Mouse (Mus musculus): Measurements from ENCODE around the gene Cpped1. TPM values are rescaled to one million over a fixed set of nuclear protein-coding genes. Genes with fewer than 3 reads are reported as not detected.
A peak's percentile ranks its signal among the peaks of the same experiment; 100 is the strongest.

Gene Cpped1
- polyA plus RNA-seq, 1 experiment from 2014 or later: 9.8 TPM

- Histone ChIP-seq H3K4me1 (replicated peaks) (peaks cover 12% of the 10 kb centered on the region), H3K4me2 (no peak overlapping the region), H3K4me3 (replicated peaks) (no peak overlapping the region), H3K9ac (no peak overlapping the region), H3K27ac (no peak overlapping the region), H3K36me3 (no peaks in the 10 kb centered on the region), H3K9me3 (replicated peaks) (0 out of 2 replicates have a peak, but pooled peaks cover 3% of the 10 kb centered on the region), H3K27me3 (no peaks in the 10 kb centered on the region)
- ATAC-seq (ENCODE audit: low read depth) (no peak), DNase-seq (no peak)
- 65% methylated on average over 4 of the region's 4 CpGs for WGBS (ENCODE audit: insufficient replicate concordance)
These were observed 114.6 kb downstream of the Cpped1 start for GRCm38 (mm10) chr16:11794628-11795027.

DNA sequence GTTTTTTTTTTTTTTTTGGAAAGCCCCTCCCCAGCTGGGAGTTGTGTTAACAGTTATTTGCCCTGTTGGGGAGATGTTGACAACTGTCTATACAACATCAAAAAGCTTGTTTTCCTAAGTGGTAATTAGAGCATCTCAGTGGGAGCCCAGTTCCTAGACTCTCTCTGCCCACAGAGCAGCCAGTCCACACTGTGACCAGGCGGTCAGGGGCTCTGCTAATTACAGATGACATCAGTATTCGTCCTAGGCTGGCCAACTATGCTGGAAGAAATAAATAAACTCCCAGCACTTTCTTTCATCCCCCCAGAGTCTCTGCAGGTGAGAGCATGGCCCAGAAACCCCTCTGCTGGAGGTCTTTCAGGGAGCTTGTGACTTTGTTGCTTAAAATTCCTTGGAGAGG, 115.9 kb downstream of the Cpped1 start:
- WGBS (ENCODE audit: insufficient replicate concordance): 24% methylated on average over 2 of the region's 2 CpGs

DNA sequence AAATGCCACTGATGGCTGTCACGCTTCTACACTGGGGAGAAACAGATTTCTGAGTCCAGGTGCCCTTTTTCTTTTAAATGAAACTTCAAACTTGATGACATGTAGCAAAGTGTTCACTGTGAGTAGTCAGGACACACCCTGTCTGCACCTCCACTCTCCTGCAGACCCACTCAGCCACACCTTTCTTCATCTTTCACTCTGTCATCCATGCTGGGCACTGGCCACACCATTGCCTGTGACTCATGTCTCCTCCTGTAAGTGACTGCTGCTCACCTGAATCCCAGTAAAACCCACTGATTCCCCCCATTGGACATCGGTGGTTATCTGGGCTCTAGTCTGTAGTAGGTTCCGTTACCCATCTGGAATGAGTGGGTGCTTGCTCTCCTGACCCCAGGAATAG, 118.8 kb downstream of the Cpped1 start:
- no peak for ATAC-seq (ENCODE audit: low read depth)
- Histone ChIP-seq H3K9ac (no peak overlapping the region), H3K9me3 (replicated peaks) (0 out of 2 replicates have a peak, but pooled peaks cover 3% of the 10 kb centered on the region), H3K27me3 (no peaks in the 10 kb centered on the region), H3K4me2 (no peak overlapping the region), H3K27ac (no peak overlapping the region), H3K36me3 (no peaks in the 10 kb centered on the region), H3K4me3 (replicated peaks) (no peak overlapping the region), H3K4me1 (replicated peaks) (peaks cover 2% of the 10 kb centered on the region)
- 80% methylated on average over 3 of the region's 3 CpGs for WGBS (ENCODE audit: insufficient replicate concordance)
- no peak for DNase-seq

More for the DNA sequence above, 115.9 kb downstream of the Cpped1 start:
- no peak overlapping the region for H3K27ac ChIP-seq
- H3K9me3 ChIP-seq (replicated peaks): 0 out of 2 replicates have a peak, but pooled peaks cover 3% of the 10 kb centered on the region
- H3K27me3 ChIP-seq: no peaks in the 10 kb centered on the region
- no peak overlapping the region for H3K9ac ChIP-seq
- H3K4me3 ChIP-seq (replicated peaks): no peak overlapping the region
- DNase-seq (no peak), ATAC-seq (ENCODE audit: low read depth) (no peak)
- peaks cover 12% of the 10 kb centered on the region for H3K4me1 ChIP-seq (replicated peaks)
- H3K36me3 ChIP-seq: no peaks in the 10 kb centered on the region
- H3K4me2 ChIP-seq: no peak overlapping the region

GRCm38 (mm10) chr16:11785806-11786205, 123.4 kb downstream of the Cpped1 start:
- Histone ChIP-seq H3K4me2 (no peak overlapping the region), H3K4me1 (replicated peaks) (peaks cover 28% of the 10 kb centered on the region), H3K9me3 (replicated peaks) (no peaks in the 10 kb centered on the region), H3K36me3 (no peaks in the 10 kb centered on the region), H3K27me3 (no peaks in the 10 kb centered on the region), H3K27ac (no peak overlapping the region), H3K9ac (no peak overlapping the region), H3K4me3 (replicated peaks) (no peak overlapping the region)
- ATAC-seq (ENCODE audit: low read depth) (no peak), DNase-seq (no peak)
- 39% methylated on average over 4 of the region's 4 CpGs for WGBS (ENCODE audit: insufficient replicate concordance)

GRCm38 (mm10) chr16:11784354-11784753, 124.9 kb downstream of the Cpped1 start:
- Histone ChIP-seq H3K4me3 (replicated peaks) (no peak overlapping the region), H3K4me2 (no peak overlapping the region), H3K27me3 (no peaks in the 10 kb centered on the region), H3K9me3 (replicated peaks) (no peaks in the 10 kb centered on the region), H3K27ac (no peak overlapping the region), H3K9ac (no peak overlapping the region), H3K4me1 (replicated peaks) (peaks cover 28% of the 10 kb centered on the region), H3K36me3 (no peaks in the 10 kb centered on the region)
- ATAC-seq (ENCODE audit: low read depth) (no peak), DNase-seq (no peak)
- 26% methylated on average over 4 of the region's 4 CpGs for WGBS (ENCODE audit: insufficient replicate concordance)

- Histone ChIP-seq H3K9me3 (replicated peaks) (no peaks in the 10 kb centered on the region), H3K9ac (no peak overlapping the region), H3K36me3 (no peaks in the 10 kb centered on the region), H3K27me3 (no peaks in the 10 kb centered on the region), H3K4me2 (no peak overlapping the region), H3K4me1 (replicated peaks) (peaks cover 28% of the 10 kb centered on the region), H3K4me3 (replicated peaks) (no peak overlapping the region), H3K27ac (no peak overlapping the region)
- ATAC-seq (ENCODE audit: low read depth) (peak; percentile 55; the same call in 1 of the 2 replicates), DNase-seq (no peak)
These were observed 125.9 kb downstream of the Cpped1 start for GRCm38 (mm10) chr16:11783337-11783736.

DNA sequence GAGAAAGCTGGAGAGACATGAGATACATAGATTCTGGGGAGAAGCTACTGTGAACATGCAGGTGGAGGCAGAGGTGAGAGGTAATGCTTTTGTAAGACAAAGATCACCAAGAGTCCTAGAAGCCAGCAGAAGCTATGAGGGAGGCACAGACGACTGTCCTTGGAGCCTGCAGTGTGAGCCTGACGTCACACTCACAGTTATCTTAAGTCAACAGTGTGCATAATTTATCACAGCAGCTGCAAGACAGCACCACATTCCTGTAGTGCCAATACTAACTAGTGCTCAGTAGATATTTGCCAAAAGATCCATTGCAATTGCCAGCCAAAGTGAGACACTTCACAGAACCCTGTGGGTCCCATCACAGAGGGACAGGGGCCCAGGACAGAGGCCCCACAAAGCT, 127.2 kb downstream of the Cpped1 start:
- WGBS (ENCODE audit: insufficient replicate concordance): 16% methylated on average over 2 of the region's 2 CpGs
- ATAC-seq (ENCODE audit: low read depth) (peak; percentile 94), DNase-seq (peak; percentile 34)
- Histone ChIP-seq H3K9me3 (replicated peaks) (no peaks in the 10 kb centered on the region), H3K4me3 (replicated peaks) (no peak overlapping the region), H3K27ac (peak overlapping the region; percentile 14), H3K27me3 (no peaks in the 10 kb centered on the region), H3K9ac (no peak overlapping the region), H3K36me3 (no peaks in the 10 kb centered on the region), H3K4me2 (peak overlapping the region; percentile 2; the same call in 1 of the 2 replicates), H3K4me1 (replicated peaks) (peaks cover 28% of the 10 kb centered on the region)

GRCm38 (mm10) chr16:11778715-11779460, 130.4 kb downstream of the Cpped1 start:
- Histone ChIP-seq H3K4me1 (replicated peaks) (peaks cover 27% of the 10 kb centered on the region), H3K27ac (no peak overlapping the region), H3K9ac (no peak overlapping the region), H3K36me3 (no peaks in the 10 kb centered on the region), H3K4me3 (replicated peaks) (no peak overlapping the region), H3K4me2 (no peak overlapping the region), H3K27me3 (no peaks in the 10 kb centered on the region), H3K9me3 (replicated peaks) (no peaks in the 10 kb centered on the region)
- 70% methylated on average over 9 of the region's 9 CpGs for WGBS (ENCODE audit: insufficient replicate concordance)
- no peak for DNase-seq
- ATAC-seq (ENCODE audit: low read depth): no peak

- Histone ChIP-seq H3K27ac (no peak overlapping the region), H3K4me3 (replicated peaks) (no peak overlapping the region), H3K9me3 (replicated peaks) (no peaks in the 10 kb centered on the region), H3K9ac (no peak overlapping the region), H3K4me2 (no peak overlapping the region), H3K36me3 (no peaks in the 10 kb centered on the region), H3K27me3 (no peaks in the 10 kb centered on the region), H3K4me1 (replicated peaks) (peaks cover 20% of the 10 kb centered on the region)
- DNase-seq (no peak), ATAC-seq (ENCODE audit: low read depth) (no peak)
- 70% methylated on average over 5 of the region's 5 CpGs for WGBS (ENCODE audit: insufficient replicate concordance)
These were observed 131.1 kb downstream of the Cpped1 start for GRCm38 (mm10) chr16:11778191-11778590.

DNA sequence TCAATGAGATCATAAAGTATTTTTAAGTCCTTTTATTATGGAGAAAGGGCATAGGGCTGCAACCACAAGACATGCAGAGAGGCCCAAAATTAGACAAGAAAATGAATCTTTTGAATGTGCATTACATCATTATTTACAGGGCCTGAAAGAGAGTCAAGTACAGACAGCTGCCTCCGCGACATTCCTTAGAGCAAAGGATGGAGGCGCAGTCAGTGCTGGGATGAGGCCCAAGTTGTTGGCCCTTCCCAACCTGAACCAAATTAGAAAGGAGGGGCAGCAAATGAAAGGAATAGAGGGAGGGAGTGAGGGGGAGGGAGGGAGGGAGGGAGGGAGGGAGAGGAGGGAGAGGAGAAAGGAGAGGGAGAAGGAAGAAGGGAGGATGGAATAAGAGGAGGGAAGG, 132.7 kb downstream of the Cpped1 start:
- ATAC-seq (ENCODE audit: low read depth) (no peak), DNase-seq (no peak)
- H3K9ac ChIP-seq: no peak overlapping the region
- H3K36me3 ChIP-seq: no peaks in the 10 kb centered on the region
- no peak overlapping the region for H3K4me2 ChIP-seq
- no peak overlapping the region for H3K4me3 ChIP-seq (replicated peaks)
- WGBS (ENCODE audit: insufficient replicate concordance): 87% methylated on average over 3 of the region's 3 CpGs
- peaks cover 3% of the 10 kb centered on the region; the same call in 1 of the 2 replicates for H3K4me1 ChIP-seq (replicated peaks)
- H3K27ac ChIP-seq: no peak overlapping the region
- H3K9me3 ChIP-seq (replicated peaks): no peaks in the 10 kb centered on the region
- no peaks in the 10 kb centered on the region for H3K27me3 ChIP-seq

DNA sequence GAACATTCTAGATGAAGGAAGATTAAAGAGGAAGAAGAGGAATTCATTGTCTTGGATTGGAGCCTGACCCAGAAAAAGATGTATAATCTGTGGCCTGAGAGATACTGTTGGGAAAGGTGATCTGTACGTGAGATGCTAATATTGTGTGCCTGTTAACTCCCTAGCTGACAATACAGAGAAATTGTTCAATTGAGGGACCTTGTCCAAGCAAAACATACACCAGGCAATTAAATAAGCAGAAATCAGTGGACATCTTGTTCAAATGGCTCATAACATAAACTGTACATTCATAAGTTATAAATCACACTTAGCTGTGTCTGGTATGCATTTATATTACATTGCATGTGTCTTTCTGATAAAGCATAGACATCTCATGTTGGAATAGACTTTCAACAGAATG, 134.9 kb downstream of the Cpped1 start:
- Histone ChIP-seq H3K4me3 (replicated peaks) (no peak overlapping the region), H3K9ac (no peak overlapping the region), H3K36me3 (no peaks in the 10 kb centered on the region), H3K9me3 (replicated peaks) (peaks cover 9% of the 10 kb centered on the region), H3K4me2 (no peak overlapping the region), H3K4me1 (replicated peaks) (no peaks in the 10 kb centered on the region), H3K27me3 (no peaks in the 10 kb centered on the region), H3K27ac (no peak overlapping the region)
- ATAC-seq (ENCODE audit: low read depth) (no peak), DNase-seq (no peak)
- 69% methylated on average over 1 of the region's 1 CpGs for WGBS (ENCODE audit: insufficient replicate concordance)

DNA sequence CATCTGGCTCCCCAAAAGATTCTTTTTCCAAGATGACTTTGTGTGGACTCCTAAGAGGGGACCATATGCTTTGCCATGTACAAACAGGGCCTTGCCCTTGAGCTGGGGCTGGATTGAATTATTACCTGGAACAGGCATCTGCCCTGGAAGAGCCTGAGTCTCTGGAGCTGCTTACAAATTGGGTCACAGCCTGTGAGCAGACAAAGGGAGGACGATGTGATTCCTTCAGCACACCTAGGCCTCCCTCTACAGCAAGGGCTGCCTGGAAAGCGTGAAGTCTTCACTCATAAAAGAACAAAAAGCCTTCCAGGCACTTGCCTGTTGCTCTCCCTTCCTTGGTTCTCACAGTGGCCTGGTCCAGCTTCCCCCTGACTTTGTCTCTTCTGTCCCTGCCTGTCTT, 136.9 kb downstream of the Cpped1 start:
- 55% methylated on average over 2 of the region's 2 CpGs for WGBS (ENCODE audit: insufficient replicate concordance)

More for the DNA sequence above, 136.9 kb downstream of the Cpped1 start:
- no peak overlapping the region for H3K4me2 ChIP-seq
- DNase-seq (no peak), ATAC-seq (ENCODE audit: low read depth) (no peak)
- no peaks in the 10 kb centered on the region for H3K36me3 ChIP-seq
- H3K9ac ChIP-seq: no peak overlapping the region
- H3K4me3 ChIP-seq (replicated peaks): no peak overlapping the region
- H3K9me3 ChIP-seq (replicated peaks): peaks cover 9% of the 10 kb centered on the region
- no peaks in the 10 kb centered on the region for H3K27me3 ChIP-seq
- H3K27ac ChIP-seq: no peak overlapping the region
- H3K4me1 ChIP-seq (replicated peaks): no peaks in the 10 kb centered on the region

Measured in liver, embryonic 13.5 days (tissue).